In genomic region chr3:105130228-105130627, GRCm38 (mm10) we compare ENCODE assay signal across 16 mouse cellular contexts.
"Had no signal": no experiment of that assay in that cellular context is flagged by ENCODE, and none has a peak within 500 bp of the region (broad histone marks: within the 10 kb centered on the region; RNA-seq: fewer than 3 reads in every experiment).

No protein-coding gene starts in this region.

- DNase-seq: lung, adult 18-20 months; lung, embryonic 14.5 days; lung, postnatal 10 days; lung, postnatal 4 days; midbrain, embryonic 14.5 days; right cerebral cortex, postnatal 14 days; thymus, adult 2 months; thymus, postnatal 25 days; thymus, postnatal 4 days had no signal

- H3K27me3 ChIP-seq: midbrain, embryonic 12.5 days; neural tube, embryonic 12.5 days; stomach, embryonic 15.5 days had no signal

- H3K4me2 ChIP-seq: lung, embryonic 14.5 days; midbrain, embryonic 12.5 days; neural tube, embryonic 12.5 days; stomach, embryonic 15.5 days had no signal

- H3K4me3 ChIP-seq: midbrain, embryonic 10.5 days; midbrain, embryonic 12.5 days; neural tube, embryonic 12.5 days; stomach, embryonic 15.5 days had no signal

- ATAC-seq: midbrain, embryonic 16.5 days had no signal

- H3K36me3 ChIP-seq: midbrain, embryonic 10.5 days; midbrain, embryonic 12.5 days; neural tube, embryonic 12.5 days; stomach, embryonic 15.5 days had no signal

- H3K9me3 ChIP-seq: midbrain, embryonic 10.5 days; midbrain, embryonic 12.5 days; neural tube, embryonic 12.5 days; stomach, embryonic 15.5 days had no signal

- H3K9ac ChIP-seq: liver, embryonic 14.5 days; lung, embryonic 14.5 days; midbrain, embryonic 12.5 days; neural tube, embryonic 12.5 days; stomach, embryonic 15.5 days had no signal

- H3K27ac ChIP-seq: liver, embryonic 14.5 days; midbrain, embryonic 10.5 days; midbrain, embryonic 12.5 days; neural tube, embryonic 12.5 days; stomach, embryonic 15.5 days; stomach, postnatal 0 days had no signal
